Mouse (Mus musculus): ENCODE results near the gene Oxt.

Oxt gene

DNA sequence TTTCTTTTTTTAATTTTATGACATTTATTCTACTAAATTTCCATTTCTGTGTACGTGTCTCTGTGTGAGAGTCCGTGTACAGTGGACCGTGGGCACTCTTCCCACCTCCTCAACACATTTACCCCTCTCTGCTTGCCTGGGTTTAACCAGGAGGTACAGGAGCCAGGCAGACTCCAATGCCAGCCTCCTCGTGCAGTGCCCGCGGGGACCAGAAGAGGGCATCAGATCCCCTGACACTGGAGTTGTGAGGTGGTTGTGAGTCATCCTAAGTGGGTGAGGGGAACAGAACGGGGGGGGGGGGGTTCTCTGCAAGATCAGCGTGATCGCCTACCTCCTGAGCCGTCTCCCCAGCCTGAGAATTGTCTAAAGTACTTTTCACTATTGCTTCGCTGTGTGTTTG lies 2.2 kb downstream of the Oxt start:
- peak; percentile 82 to 86 for DNase-seq (ENCODE audit: low spot score in 2 of 2)

DNA sequence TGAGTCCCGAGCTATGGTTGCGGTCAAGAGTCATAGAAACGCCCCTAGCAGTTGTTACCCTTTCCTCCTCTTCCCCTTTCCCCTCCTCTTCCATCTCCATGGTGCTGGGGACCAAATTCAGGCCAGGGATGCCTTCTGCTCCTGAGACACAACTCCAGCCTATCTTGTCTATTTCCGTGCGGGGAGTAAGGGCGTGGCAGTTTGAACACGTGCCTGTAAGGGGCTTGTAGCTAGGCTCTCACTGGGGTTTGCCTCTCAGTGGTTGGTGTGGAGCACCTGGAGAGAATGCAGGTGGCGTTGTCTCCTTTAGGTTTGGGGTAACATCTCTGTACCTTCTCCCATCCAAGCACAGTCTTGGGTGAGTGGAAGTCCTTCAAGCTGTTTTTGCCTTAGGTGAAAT lies 3.8 kb downstream of the Oxt start:
- DNase-seq (ENCODE audit: low spot score in 2 of 2) = no peak

DNA sequence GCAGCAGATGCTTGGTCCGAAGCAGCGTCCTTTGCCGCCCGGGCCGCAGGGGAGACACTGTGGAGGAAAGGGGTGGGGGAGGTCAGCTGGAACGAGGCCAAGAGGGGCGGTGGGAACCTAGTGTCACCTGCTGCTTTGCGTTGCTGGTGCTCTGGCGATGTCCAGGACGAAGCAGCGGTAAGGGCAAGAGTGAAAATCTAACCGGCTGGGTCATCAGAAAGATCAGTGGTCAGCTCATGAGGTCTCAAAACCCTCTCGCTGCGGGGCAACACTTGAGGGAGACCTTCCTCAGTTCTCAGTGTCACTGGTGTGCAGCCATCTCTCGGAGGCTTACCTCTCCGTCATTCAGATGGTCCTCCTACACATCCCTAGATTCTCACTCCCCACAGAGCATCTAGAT lies 5.2 kb downstream of the Oxt start:
- no peak for DNase-seq (ENCODE audit: low spot score in 2 of 2)

DNA sequence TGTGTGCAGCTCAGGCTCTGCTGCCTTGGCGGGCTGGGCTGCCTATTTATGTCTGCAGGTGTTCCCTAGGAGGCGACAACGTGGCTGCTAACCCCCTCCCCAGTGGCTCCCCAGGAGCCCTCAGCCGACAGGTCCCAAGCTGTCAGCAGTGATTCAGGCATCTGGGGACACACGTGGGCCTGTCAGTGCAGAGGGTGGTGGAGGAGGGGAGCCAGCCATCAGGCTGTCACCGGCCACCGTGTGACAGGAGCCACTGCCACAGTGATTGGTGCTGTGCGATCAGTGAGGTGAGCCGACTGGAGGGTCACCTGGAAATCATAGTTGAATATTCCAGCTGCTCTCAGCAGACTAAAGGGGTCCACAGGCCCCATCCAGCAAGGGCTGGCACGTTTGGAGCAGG lies 6.6 kb downstream of the Oxt start, which contains the start of gene Avp:
Avp (minus strand) TSS at position 3 of the 400 bp plus-strand sequence.
- DNase-seq (ENCODE audit: low spot score in 2 of 2) = no peak

DNA sequence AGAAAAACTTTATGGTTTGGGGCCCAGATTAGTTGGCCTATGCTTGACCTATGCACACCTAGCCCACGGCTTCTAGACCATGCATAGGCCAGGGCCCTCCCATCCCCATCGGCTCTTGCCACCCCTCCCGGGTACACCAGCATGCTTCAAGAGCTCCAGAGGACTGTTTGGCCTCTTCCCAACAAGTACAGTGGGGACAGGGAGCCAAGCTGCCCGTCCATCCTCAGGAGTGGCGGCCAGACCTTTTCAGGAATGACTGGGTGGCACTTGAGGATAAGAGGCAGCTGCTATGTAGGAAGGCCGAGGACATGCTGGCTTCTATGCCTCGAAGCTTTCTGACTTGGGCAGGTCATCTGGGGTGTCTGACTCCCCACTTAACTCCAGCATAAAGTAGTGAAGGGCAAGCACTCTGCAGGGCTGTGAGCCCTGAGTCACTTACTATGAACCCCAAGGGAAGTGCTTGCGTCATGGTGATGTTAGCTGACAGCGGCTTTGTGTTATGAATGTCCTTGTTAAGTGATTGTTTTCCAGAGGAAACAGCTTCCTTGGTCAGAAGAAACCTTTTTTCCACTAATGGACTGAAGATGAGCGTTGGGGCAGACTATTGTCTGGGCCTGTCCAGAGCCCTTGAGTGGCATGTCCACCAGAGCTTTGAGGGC lies 8.1 kb downstream of the Oxt start:
- no peak for DNase-seq (ENCODE audit: low spot score in 2 of 2)

DNA sequence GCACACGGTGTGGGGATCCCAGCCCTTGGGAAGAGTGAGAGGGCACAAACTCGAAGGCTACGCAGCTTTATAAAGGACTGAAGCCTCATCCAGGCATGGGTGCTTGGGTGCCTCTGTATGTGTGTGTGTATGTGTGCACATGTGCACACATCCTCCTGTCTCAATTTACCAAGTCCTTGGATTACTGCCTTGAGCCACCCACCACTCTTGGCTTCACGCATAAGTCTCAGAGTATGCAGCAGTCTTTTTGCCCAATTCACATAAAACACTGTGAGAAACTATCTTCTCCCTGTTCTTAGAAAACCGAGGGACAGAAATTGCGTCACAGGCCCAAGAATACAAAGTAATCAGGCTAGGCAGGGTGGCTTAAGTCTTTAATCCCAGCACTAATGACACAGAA lies 10.0 kb downstream of the Oxt start:
- DNase-seq (ENCODE audit: low spot score in 2 of 2) = peak; percentile 43 to 56

DNA sequence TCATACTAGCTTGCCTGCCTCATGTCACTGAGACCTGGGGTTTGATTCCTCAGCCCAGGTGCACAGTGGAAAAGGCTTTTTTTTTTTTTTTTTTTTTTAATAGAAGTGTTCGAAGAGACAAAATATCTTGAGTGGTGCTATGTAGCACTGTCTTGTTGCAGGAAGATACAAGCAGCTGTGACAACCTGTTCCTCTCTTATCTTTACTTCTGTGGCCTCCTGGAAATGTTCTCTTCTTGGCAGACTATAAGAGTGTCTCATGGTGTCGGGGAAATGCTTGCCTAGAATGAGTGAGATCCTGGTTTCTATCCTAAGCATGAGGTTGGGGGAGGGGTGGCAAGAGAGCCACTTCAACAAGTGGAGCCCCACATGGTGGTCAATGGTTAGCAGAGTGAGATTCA lies 12.4 kb downstream of the Oxt start:
- no peak for DNase-seq (ENCODE audit: low spot score in 2 of 2)

DNA sequence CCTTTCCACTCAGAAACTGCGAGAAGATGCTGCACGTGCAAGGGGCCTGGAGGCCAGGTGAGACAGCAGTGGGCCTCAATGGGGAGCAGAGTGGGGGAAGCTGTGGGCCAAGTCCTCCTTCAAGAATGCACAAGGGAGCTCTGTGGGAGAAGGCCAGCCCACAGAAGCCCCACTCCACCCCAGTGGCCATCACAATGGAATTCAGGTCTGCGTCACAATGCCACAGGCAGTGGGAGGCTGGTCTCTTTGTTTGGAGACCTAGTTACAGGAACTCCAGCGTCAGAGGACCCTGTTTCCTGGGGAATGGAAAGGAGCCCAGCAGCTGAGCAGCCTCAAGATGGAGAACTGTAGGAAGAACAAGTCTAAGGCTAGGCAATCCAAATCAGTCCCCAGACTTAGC lies 13.2 kb downstream of the Oxt start:
- DNase-seq (ENCODE audit: low spot score in 2 of 2) = no peak

DNA sequence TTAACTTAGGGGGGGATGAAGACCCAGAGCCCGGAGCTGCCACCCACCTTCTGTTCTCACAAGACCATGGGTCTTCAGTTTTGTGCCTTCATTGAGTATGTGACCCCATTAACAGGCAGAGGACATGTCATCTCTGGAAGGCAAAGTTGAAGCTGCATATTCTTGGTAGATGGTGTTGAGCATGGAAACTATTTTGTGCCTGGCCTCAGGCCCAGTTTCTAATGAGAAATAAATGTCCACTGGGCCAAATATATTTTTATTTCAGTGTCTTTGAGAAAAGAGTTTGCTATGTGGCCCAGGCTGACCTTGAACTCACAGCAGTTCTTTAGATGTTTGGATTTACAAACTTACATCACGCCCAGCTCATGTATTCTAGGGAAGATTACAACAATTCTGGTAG lies 13.8 kb downstream of the Oxt start:
- DNase-seq (ENCODE audit: low spot score in 2 of 2) = no peak

DNA sequence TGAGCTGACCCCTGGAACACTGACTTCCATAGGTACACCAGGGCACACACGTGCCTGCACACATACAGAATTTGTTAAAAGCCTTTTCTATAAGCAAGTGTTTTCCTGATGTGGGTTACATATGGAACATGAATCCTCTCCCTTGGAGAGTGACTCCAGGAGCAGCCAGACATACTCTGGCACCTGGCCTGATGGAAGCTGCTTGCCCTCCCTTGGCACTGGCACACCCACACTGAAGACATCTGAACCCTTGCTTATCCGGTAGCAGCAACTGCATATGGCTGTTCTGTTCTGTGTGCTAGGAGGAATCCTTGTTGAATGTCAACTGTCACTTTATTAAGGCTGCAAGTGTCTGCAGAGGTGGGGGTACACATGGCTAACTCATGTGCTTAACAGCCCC lies 15.0 kb downstream of the Oxt start:
- DNase-seq (ENCODE audit: low spot score in 2 of 2) = no peak

DNA sequence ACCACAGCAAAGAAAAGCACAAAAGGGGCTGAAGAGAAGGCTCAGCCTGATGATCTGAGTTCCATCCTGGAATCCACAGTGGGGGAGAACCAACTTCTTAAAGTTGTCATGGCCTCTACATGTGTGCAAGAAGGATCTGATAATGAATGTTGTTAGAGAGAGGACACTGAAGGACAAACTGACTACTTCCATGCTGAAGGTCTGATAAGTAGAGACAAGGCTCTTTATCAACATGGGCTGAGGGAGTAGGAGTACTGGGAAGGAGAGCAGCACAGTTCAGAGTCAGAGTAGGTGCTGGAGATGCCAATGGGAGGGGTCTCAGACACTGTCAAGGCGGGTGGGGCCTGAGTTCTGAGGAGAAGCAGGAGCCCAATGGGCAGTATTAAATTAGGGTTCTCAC lies 19.6 kb downstream of the Oxt start:
- DNase-seq (ENCODE audit: low spot score in 2 of 2) = no peak

DNA sequence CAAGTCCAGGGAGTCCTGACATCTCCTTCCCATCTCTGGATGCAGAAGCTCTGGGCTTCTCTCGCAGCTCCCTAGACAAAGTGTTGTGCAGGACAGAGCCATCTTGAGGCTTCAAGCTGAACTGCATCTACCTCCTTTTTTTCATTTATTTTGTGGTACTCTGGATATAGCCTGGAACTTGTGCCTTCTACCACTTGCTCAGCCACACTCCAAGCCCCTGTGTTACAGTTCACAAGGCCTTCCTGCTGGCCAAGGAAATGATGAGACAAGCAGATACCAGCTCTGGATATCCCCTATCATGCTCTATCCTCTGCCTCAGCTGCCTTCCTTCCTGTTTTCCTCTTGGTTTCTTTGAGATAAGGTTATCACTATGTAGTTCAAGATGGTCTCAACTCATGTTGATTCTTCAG lies 21.6 kb downstream of the Oxt start:
- DNase-seq (ENCODE audit: low spot score in 2 of 2) = peak; percentile 50 to 52

DNA sequence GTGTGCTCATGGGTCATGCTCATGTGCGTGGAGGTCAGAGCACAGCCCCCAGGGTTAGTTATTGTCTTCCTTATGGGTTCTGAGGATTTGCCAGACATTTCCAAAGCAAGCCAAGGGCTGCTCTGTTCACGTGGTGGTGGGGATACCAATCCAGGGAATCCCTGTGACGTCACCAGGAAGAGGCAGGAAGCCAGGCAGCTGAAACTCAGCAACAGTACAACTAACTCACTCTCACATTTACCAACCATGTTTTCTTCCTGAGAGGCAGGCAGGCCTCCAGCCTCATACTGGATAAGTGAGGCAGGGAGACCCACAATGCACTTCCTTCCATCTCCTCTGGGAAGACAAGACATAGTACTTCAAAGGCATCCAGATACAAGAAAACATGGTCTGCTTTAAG lies 22.4 kb downstream of the Oxt start:
- DNase-seq (ENCODE audit: low spot score in 2 of 2) = no peak

DNA sequence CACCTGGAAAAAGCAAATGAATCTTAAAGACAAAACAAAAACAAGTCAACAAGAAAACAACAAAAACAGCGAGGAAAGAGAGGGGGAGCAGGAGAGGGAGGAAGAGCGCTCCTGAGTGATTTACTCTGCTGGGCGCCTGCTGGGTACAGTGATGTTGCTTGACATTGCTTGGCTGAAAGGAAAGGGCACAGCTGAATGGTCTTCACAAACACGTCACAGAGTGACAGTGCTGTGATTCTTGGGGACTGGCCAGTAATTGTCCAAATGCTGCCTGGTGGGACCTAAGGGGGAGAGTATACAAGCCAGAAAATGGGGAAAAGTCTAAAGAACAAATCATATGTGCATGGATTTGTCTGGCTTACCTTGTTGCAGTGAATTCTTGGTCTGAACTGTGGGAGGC lies 26.2 kb downstream of the Oxt start:
- DNase-seq (ENCODE audit: low spot score in 2 of 2) = no peak

DNA sequence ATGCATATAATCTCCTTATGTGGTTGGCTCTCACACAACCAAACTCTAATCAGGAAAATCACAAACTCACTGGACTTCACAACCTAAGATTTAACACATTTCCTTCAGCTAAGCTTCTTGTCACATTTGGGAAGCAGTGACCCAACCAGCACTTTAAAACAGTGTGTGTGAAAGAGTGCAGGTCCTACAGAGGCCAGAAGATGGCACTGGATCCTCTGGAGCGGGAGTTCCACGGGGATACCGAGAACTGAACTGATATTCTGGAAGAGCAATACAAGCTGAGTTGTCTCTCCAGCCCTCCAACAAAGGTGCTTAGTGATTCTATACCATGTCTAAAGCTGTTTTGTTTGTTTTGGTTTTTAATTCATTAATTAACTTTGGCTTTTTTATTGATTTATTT lies 37.1 kb downstream of the Oxt start:
- peak in 1 of 2 experiments; percentile 25 for DNase-seq (ENCODE audit: low spot score in 2 of 2)

DNA sequence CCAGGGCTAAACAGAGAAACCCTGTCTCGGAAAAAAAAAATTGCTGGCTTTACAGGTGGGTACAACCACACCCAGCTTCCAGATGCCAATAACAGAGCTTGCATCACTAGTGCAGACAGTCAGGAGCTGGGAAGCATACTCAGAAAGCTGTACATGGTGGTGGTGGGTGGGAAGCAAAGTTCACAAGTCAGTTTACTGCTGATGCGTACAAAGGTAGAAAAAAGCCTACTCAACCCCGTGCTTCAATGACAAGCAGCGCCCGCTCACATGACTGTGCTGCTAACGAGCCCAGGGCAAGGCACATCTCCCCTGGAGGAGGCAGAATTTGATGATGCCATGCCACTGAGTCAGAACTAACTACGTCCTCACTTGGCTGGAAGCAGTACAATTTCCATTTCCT lies 43.0 kb downstream of the Oxt start:
- no peak for DNase-seq (ENCODE audit: low spot score in 2 of 2)
